Mouse (Mus musculus): ENCODE data around the gene Nipal3. TPM values are rescaled to one million over a fixed set of nuclear protein-coding genes. Genes with fewer than 3 reads are reported as not detected.

The Nipal3 gene
- total and polyA plus RNA-seq, 3 experiments, result 3.5 to 10.4 TPM; not detected in 1

GRCm38 (mm10) chr4:135493691-135494520 is 932 bp downstream of the Nipal3 start (continued):
- TF ChIP-seq KAT2A (conservative IDR thresholded peaks at IDR 0.05; ENCODE audit: low read depth, low read length), result no peak
- TF ChIP-seq TBP (IDR thresholded peaks at IDR 0.05; ENCODE audit: low read depth, low read length), result 0 out of 2 replicates have a peak, but pooled peaks have one; percentile 25

- peaks cover 2 to 16% of the 10 kb centered on the region in 2 experiments; a peak in 3 of 4 replicates for H3K4me1 ChIP-seq (ENCODE audit: control insufficient read depth in 1 of 2, insufficient read depth in 2 of 2, low read length in 2 of 2)
- H3K9ac ChIP-seq (ENCODE audit: control insufficient read depth, low read depth, low read length, poor library complexity, severe bottlenecking), result peak overlapping the region; percentile 40
- no peaks in the 10 kb centered on the region for H3K9me3 ChIP-seq (replicated peaks; ENCODE audit: insufficient read depth, low read length)
- TF ChIP-seq NELFE (IDR thresholded peaks at IDR 0.05; ENCODE audit: low read depth, low read length) (0 out of 2 replicates have a peak, but pooled peaks have one; percentile 11), USF1 (IDR thresholded peaks at IDR 0.05; ENCODE audit: low read depth, low read length) (no peak), ZC3H11A (IDR thresholded peaks at IDR 0.05; ENCODE audit: low read depth, low read length) (no peak)
- H3K4me3 ChIP-seq (ENCODE audit: control insufficient read depth in 1 of 2, insufficient read depth in 1 of 2, low read depth in 2 of 2, low read length in 2 of 2), result peak overlapping the region; percentile 58 to 96
- H3K36me3 ChIP-seq (ENCODE audit: control insufficient read depth in 1 of 2, insufficient read depth in 2 of 2, low read length in 2 of 2), result no peaks in the 10 kb centered on the region; a peak in 2 of 4 replicates
- H3K27me3 ChIP-seq (ENCODE audit: control insufficient read depth in 1 of 2, insufficient read depth in 2 of 2, low read length in 2 of 2), result no peaks in the 10 kb centered on the region
- no peak overlapping the region for H3K27ac ChIP-seq (ENCODE audit: control insufficient read depth, low read depth, low read length)
- no peaks in the 10 kb centered on the region; the same call in 1 of the 2 replicates for H3K79me2 ChIP-seq (ENCODE audit: control insufficient read depth, insufficient read depth, low read length, poor library complexity)
- peak; percentile 40 for DNase-seq (ENCODE audit: low read depth, low spot score)
Observed at GRCm38 (mm10) chr4:135493271-135493670, 1.6 kb downstream of the Nipal3 start.

DNA sequence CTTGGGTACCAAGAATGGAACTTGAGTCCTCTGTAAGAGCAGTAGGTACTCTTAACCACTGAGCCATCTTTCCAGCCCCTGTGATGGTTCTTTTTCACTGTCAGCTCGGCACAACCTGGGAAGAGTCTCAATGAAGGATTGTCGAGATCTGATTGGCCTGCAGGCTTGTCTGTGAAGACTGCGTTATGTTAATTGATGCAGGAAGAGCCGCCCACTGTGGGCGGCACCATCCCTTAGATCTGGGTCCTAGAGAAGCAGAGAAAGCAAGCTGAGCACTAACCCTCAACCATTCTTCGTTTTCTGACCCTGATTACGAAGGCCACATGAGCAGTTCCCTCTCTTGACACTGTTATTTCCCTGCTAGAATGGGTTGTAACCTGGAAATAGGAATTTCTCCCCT is 5.6 kb downstream of the Nipal3 start:
- DNase-seq (ENCODE audit: low read depth, low spot score), result no peak
- Histone ChIP-seq H3K36me3 (ENCODE audit: control insufficient read depth in 1 of 2, insufficient read depth in 2 of 2, low read length in 2 of 2) (no peaks in the 10 kb centered on the region; a peak in 1 of 4 replicates), H3K27me3 (ENCODE audit: control insufficient read depth in 1 of 2, insufficient read depth in 2 of 2, low read length in 2 of 2) (no peaks in the 10 kb centered on the region), H3K9me3 (replicated peaks; ENCODE audit: insufficient read depth, low read length) (no peaks in the 10 kb centered on the region), H3K27ac (ENCODE audit: control insufficient read depth, low read depth, low read length) (no peak overlapping the region), H3K9ac (ENCODE audit: control insufficient read depth, low read depth, low read length, poor library complexity, severe bottlenecking) (no peak overlapping the region), H3K4me3 (ENCODE audit: control insufficient read depth in 1 of 2, insufficient read depth in 1 of 2, low read depth in 2 of 2, low read length in 2 of 2) (no peak overlapping the region), H3K4me1 (ENCODE audit: control insufficient read depth in 1 of 2, insufficient read depth in 2 of 2, low read length in 2 of 2) (peaks cover 2 to 8% of the 10 kb centered on the region in 2 experiments; a peak in 2 of 4 replicates), H3K79me2 (ENCODE audit: control insufficient read depth, insufficient read depth, low read length, poor library complexity) (no peaks in the 10 kb centered on the region)
- TF ChIP-seq CTCF (IDR thresholded peaks at IDR 0.05 in 2 of 3, conservative IDR thresholded peaks at IDR 0.05 in 1 of 3; ENCODE audit: control insufficient read depth in 1 of 3, insufficient read depth in 1 of 3, low read depth in 2 of 3, low read length in 3 of 3, poor library complexity in 1 of 3, severe bottlenecking in 1 of 3), result no peak
- no peak for TF ChIP-seq JUND (IDR thresholded peaks at IDR 0.05; ENCODE audit: low read depth, low read length)
- TF ChIP-seq ZC3H11A (IDR thresholded peaks at IDR 0.05; ENCODE audit: low read depth, low read length), result no peak
- TF ChIP-seq SIN3A (IDR thresholded peaks at IDR 0.05; ENCODE audit: low read length), result no peak
- no peak for TF ChIP-seq USF1 (IDR thresholded peaks at IDR 0.05; ENCODE audit: low read depth, low read length)
- TF ChIP-seq GATA1 (IDR thresholded peaks at IDR 0.05; ENCODE audit: low read depth, low read length), result no peak
- TF ChIP-seq TAL1 (IDR thresholded peaks at IDR 0.05; ENCODE audit: low read length), result no peak
- TF ChIP-seq MEF2A (IDR thresholded peaks at IDR 0.05; ENCODE audit: extremely low read depth, insufficient replicate concordance, low read depth, low read length, poor library complexity, severe bottlenecking), result no peak
- no peak for TF ChIP-seq MYB (IDR thresholded peaks at IDR 0.05; ENCODE audit: low read depth, low read length)
